Mouse (Mus musculus) brain, embryonic 14.5 days (tissue): ENCODE data around the gene Dnmt3a. TPM values are rescaled to one million over a fixed set of nuclear protein-coding genes. Genes with fewer than 3 reads are reported as not detected.

ENCODE experiments used
- DNase-seq: peaks from one replicate; pipeline ENCODE4 v3.0.0-alpha.2; 2011; ENCODE audit warnings: low read depth
- CTCF ChIP-seq: fragments of 200-500 bp; IDR thresholded peaks from 2 replicates; pipeline ENCODE4 v1.5.1; 2012; ENCODE audit warnings: inconsistent platforms, mild to moderate bottlenecking, moderate library complexity, borderline replicate concordance; ENCODE audit not compliant: insufficient read depth, insufficient read length; ENCODE audit errors: extremely low read depth
- POLR2A ChIP-seq: fragments of 200-500 bp; IDR thresholded peaks from 2 replicates; pipeline ENCODE4 v1.6.1; 2012; ENCODE audit warnings: mild to moderate bottlenecking, inconsistent platforms, borderline replicate concordance; ENCODE audit not compliant: poor library complexity, insufficient read depth, insufficient read length, severe bottlenecking; ENCODE audit errors: extremely low read depth
- polyA plus RNA-seq: library from polyadenylated mRNA; depleted of rRNA; stranded (reverse); fragments of >200 nt; gene quantifications from 2 replicates; pipeline ENCODE4 v1.2.3, GENCODE M21; 2012

Dnmt3a gene
- polyA plus RNA-seq, 1 experiment, result 54.8 TPM

GRCm38 (mm10) chr12:3815386-3815785, 9.6 kb downstream of the Dnmt3a start:
- no peak for DNase-seq
- TF ChIP-seq POLR2A (no peak), CTCF (no peak)

- DNase-seq, result no peak
- TF ChIP-seq CTCF, result no peak
- no peak for TF ChIP-seq POLR2A
These were observed 11.2 kb downstream of the Dnmt3a start for GRCm38 (mm10) chr12:3817033-3817432.

- TF ChIP-seq POLR2A (no peak), CTCF (no peak)
- DNase-seq, result no peak
These were observed 11.8 kb downstream of the Dnmt3a start for GRCm38 (mm10) chr12:3817566-3817965.

GRCm38 (mm10) chr12:3819899-3820298, 14.1 kb downstream of the Dnmt3a start:
- TF ChIP-seq CTCF (no peak), POLR2A (no peak)
- DNase-seq, result no peak

GRCm38 (mm10) chr12:3823408-3823807, 17.6 kb downstream of the Dnmt3a start:
- TF ChIP-seq POLR2A (no peak), CTCF (no peak)
- DNase-seq, result peak; percentile 45

- no peak for DNase-seq
- TF ChIP-seq CTCF (no peak), POLR2A (no peak)
These were observed 19.3 kb downstream of the Dnmt3a start for GRCm38 (mm10) chr12:3824906-3825713.

- no peak for DNase-seq
- no peak for TF ChIP-seq CTCF
These were observed 19.9 kb downstream of the Dnmt3a start for GRCm38 (mm10) chr12:3825714-3826080.

- TF ChIP-seq CTCF (no peak), POLR2A (no peak)
- DNase-seq, result no peak
These were observed 22.0 kb downstream of the Dnmt3a start for GRCm38 (mm10) chr12:3827771-3828170.

- no peak for DNase-seq
- TF ChIP-seq CTCF, result no peak
- TF ChIP-seq POLR2A, result no peak
These were observed 27.4 kb downstream of the Dnmt3a start for GRCm38 (mm10) chr12:3833059-3833760.

GRCm38 (mm10) chr12:3833851-3834273, 28.1 kb downstream of the Dnmt3a start:
- DNase-seq, result peak; percentile 96
- no peak for TF ChIP-seq CTCF
- no peak for TF ChIP-seq POLR2A

- DNase-seq, result peak; percentile 70
These were observed 28.8 kb downstream of the Dnmt3a start for GRCm38 (mm10) chr12:3834373-3835314.

GRCm38 (mm10) chr12:3835576-3835975, 29.8 kb downstream of the Dnmt3a start:
- TF ChIP-seq CTCF (no peak), POLR2A (no peak)
- DNase-seq, result no peak

More at GRCm38 (mm10) chr12:3834373-3835314, 28.8 kb downstream of the Dnmt3a start:
- no peak for TF ChIP-seq POLR2A
- peak; percentile 37; the same call in 1 of the 2 replicates for TF ChIP-seq CTCF
